Mouse (Mus musculus): ENCODE results near the gene Mvb12a. TPM values are rescaled to one million over a fixed set of nuclear protein-coding genes. Genes with fewer than 3 reads are reported as not detected.
A peak's percentile ranks its signal among the peaks of the same experiment; 100 is the strongest.

Mvb12a gene
- polyA plus RNA-seq, 1 experiment from 2014 or later: 129 TPM

DNA sequence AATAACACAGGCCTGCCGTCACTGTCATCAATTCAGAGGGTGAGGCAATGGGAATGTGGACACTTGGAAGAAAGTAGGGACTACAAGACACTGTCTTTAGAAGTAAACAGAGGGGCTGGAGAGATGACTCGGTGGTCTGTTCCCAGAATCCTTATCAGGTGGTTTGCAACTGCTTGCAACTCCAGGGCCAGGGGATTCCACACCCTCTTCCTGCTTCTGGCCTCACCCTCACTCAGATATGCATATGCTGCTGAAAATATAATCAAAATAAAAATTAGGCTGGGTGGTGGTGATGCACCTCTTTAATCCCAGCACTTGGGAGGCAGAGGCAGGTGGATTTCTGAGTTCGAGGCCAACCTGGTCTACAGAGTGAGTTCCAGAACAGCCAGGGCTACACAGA lies 17.3 kb downstream of the Mvb12a start:
- peaks cover 12% of the 10 kb centered on the region; the same call in 1 of the 2 replicates for H3K27me3 ChIP-seq (ENCODE audit: insufficient read depth, low read length)
- H3K27ac ChIP-seq: no peak overlapping the region
- no peak for TF ChIP-seq CTCF (IDR thresholded peaks at IDR 0.05; ENCODE audit: low read depth)
- WGBS: 73% methylated on average over 3 of the region's 3 CpGs
- ATAC-seq (replicated peaks; ENCODE audit: low FRiP score, low read depth): no peak
- no peak overlapping the region for H3K4me2 ChIP-seq (ENCODE audit: low read length)
- no peak overlapping the region for H3K4me3 ChIP-seq (replicated peaks; ENCODE audit: low read depth, low read length)
- no peaks in the 10 kb centered on the region for H3K36me3 ChIP-seq (ENCODE audit: insufficient read depth, low read length)
- H3K4me1 ChIP-seq (replicated peaks; ENCODE audit: insufficient read depth, low read length): peaks cover 4% of the 10 kb centered on the region; the same call in 1 of the 2 replicates
- no peaks in the 10 kb centered on the region for H3K9me3 ChIP-seq (replicated peaks; ENCODE audit: low read length)
- DNase-seq (ENCODE audit: low spot score): no peak
- no peak overlapping the region for H3K9ac ChIP-seq (ENCODE audit: low read depth, low read length)

DNA sequence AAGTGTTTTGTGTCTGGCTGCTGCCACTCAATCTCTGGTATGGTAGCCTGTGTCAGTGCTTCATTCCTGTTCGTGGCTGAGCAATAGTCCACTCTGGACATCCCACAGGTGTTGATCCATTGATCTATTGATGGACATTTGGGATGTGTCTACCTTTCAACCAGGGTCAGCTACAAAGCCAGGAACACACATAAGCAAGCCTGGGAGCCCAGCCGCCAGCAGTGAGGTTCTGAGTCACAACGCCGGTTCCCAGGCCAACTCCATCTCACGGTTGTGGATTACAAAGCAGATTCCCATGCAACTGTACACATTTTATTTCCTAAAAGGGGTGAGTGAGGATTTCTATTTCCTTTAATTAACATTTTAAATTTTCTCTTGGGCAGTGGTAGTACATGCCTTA lies 18.0 kb downstream of the Mvb12a start:
- Histone ChIP-seq H3K27me3 (ENCODE audit: insufficient read depth, low read length) (peaks cover 12% of the 10 kb centered on the region; the same call in 1 of the 2 replicates), H3K4me2 (ENCODE audit: low read length) (no peak overlapping the region), H3K4me3 (replicated peaks; ENCODE audit: low read depth, low read length) (no peak overlapping the region), H3K36me3 (ENCODE audit: insufficient read depth, low read length) (no peaks in the 10 kb centered on the region), H3K4me1 (replicated peaks; ENCODE audit: insufficient read depth, low read length) (peaks cover 4% of the 10 kb centered on the region; the same call in 1 of the 2 replicates), H3K9me3 (replicated peaks; ENCODE audit: low read length) (no peaks in the 10 kb centered on the region), H3K27ac (no peak overlapping the region), H3K9ac (ENCODE audit: low read depth, low read length) (no peak overlapping the region)
- TF ChIP-seq CTCF (IDR thresholded peaks at IDR 0.05; ENCODE audit: low read depth): no peak
- DNase-seq (ENCODE audit: low spot score) (no peak), ATAC-seq (replicated peaks; ENCODE audit: low FRiP score, low read depth) (no peak)
- WGBS: 87% methylated on average over 5 of the region's 5 CpGs

DNA sequence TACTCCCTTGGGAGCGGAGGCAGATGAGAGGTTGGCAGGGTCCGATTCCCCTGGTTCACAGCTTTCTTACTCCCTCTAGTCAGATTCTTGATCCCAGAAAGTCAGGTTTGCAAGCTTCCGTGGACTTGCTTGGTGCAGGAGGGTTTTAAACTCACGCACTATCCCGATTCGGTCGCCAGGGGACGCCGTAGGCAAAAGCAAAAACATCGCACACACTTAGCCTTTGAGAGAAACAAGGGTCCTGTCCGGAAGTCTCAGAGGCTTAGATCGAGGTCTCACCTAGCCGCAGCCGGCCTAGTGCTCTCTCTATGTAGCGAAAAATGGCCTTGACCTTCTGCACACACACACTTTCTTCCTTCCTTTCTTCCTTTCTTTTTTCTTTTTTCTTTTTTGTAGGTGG lies 18.7 kb downstream of the Mvb12a start:
- H3K4me3 ChIP-seq (replicated peaks; ENCODE audit: low read depth, low read length): no peak overlapping the region
- no peak overlapping the region for H3K9ac ChIP-seq (ENCODE audit: low read depth, low read length)
- H3K36me3 ChIP-seq (ENCODE audit: insufficient read depth, low read length): no peaks in the 10 kb centered on the region
- H3K9me3 ChIP-seq (replicated peaks; ENCODE audit: low read length): no peaks in the 10 kb centered on the region
- DNase-seq (ENCODE audit: low spot score): peak; percentile 89
- H3K27ac ChIP-seq: no peak overlapping the region
- ATAC-seq (replicated peaks; ENCODE audit: low FRiP score, low read depth): peak; percentile 14; the same call in 1 of the 2 replicates
- peak; percentile 98 for TF ChIP-seq CTCF (IDR thresholded peaks at IDR 0.05; ENCODE audit: low read depth)
- no peak overlapping the region for H3K4me2 ChIP-seq (ENCODE audit: low read length)
- H3K4me1 ChIP-seq (replicated peaks; ENCODE audit: insufficient read depth, low read length): peaks cover 4% of the 10 kb centered on the region; the same call in 1 of the 2 replicates
- H3K27me3 ChIP-seq (ENCODE audit: insufficient read depth, low read length): peaks cover 12% of the 10 kb centered on the region; the same call in 1 of the 2 replicates
- 4% methylated on average over 15 of the region's 15 CpGs for WGBS

DNA sequence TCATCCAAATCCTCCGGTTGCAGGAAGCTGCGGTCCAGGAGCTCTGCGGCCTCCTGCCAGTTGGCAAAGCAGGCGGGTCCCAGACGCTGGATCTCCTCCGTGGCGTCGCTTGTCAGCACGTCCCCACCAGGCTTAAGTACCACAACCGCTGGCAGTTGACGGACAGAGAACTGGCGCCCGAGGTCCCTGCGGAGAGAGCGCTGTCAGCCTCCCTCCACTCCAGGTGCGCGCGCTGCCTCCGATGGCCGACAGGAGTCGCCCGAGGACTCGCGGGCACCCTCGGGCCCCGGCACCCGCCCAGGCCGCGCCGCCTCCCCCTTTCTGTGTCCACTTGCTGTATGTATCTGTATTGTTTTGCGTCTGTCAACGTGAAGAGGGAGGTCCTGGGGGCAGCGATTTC lies 20.0 kb downstream of the Mvb12a start:
- H3K27me3 ChIP-seq (ENCODE audit: insufficient read depth, low read length): peaks cover 11% of the 10 kb centered on the region; the same call in 1 of the 2 replicates
- 2% methylated on average over 33 of the region's 33 CpGs for WGBS
- H3K4me2 ChIP-seq (ENCODE audit: low read length): peak overlapping the region; percentile 51
- peak; percentile 71 for DNase-seq (ENCODE audit: low spot score)
- no peak overlapping the region for H3K27ac ChIP-seq
- no peaks in the 10 kb centered on the region for H3K36me3 ChIP-seq (ENCODE audit: insufficient read depth, low read length)
- H3K4me3 ChIP-seq (replicated peaks; ENCODE audit: low read depth, low read length): peak overlapping the region; percentile 20
- peak; percentile 81 for TF ChIP-seq CTCF (IDR thresholded peaks at IDR 0.05; ENCODE audit: low read depth)
- peak; percentile 30 for ATAC-seq (replicated peaks; ENCODE audit: low FRiP score, low read depth)
- peaks cover 4% of the 10 kb centered on the region; the same call in 1 of the 2 replicates for H3K4me1 ChIP-seq (replicated peaks; ENCODE audit: insufficient read depth, low read length)
- no peak overlapping the region for H3K9ac ChIP-seq (ENCODE audit: low read depth, low read length)
- no peaks in the 10 kb centered on the region for H3K9me3 ChIP-seq (replicated peaks; ENCODE audit: low read length)

DNA sequence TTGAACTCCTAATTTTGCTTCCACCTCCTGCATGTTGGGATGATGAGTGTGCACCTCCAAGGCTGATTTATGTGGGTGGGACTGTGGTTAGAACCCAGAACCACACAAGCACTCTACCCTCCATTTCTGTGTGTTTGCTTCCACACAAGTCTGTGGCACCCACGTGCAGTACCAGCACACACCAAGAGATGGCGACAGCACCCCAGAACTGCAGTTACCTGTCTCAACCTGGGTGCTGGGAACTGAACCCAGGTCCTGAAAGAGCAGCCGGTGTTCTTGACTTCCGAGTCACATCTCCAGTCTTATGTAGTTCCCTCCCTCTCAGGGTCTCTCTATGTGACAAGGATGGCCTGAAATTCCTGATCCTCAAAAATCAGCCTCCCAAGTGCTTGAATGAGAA lies 21.3 kb downstream of the Mvb12a start:
- Histone ChIP-seq H3K9ac (ENCODE audit: low read depth, low read length) (no peak overlapping the region), H3K9me3 (replicated peaks; ENCODE audit: low read length) (no peaks in the 10 kb centered on the region), H3K36me3 (ENCODE audit: insufficient read depth, low read length) (no peaks in the 10 kb centered on the region), H3K4me1 (replicated peaks; ENCODE audit: insufficient read depth, low read length) (peaks cover 8% of the 10 kb centered on the region; the same call in 1 of the 2 replicates), H3K27me3 (ENCODE audit: insufficient read depth, low read length) (peaks cover 5% of the 10 kb centered on the region; the same call in 1 of the 2 replicates), H3K27ac (no peak overlapping the region), H3K4me3 (replicated peaks; ENCODE audit: low read depth, low read length) (no peak overlapping the region), H3K4me2 (ENCODE audit: low read length) (no peak overlapping the region)
- ATAC-seq (replicated peaks; ENCODE audit: low FRiP score, low read depth): no peak
- DNase-seq (ENCODE audit: low spot score): no peak
- 88% methylated on average over 4 of the region's 4 CpGs for WGBS
- peak; percentile 29; the same call in 1 of the 2 replicates for TF ChIP-seq CTCF (IDR thresholded peaks at IDR 0.05; ENCODE audit: low read depth)

DNA sequence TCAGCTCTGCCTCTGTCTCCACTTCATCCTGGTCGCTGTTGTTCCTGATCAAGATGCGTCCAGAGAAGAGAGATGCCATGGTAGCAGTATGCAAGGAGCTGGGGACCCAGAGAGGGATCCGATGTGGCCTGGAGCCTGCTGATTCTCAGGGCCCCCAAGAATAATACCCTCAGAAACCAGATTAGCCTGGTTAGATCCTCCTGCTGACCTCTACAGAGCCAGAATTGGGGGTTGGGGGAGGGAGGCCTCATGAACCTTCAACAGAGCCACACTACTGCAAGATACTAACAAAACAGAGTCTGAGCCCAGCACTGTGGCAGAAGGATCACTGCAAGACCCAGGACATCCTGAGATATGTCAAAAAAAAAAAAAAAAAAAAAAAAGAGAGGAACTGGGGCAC lies 23.8 kb downstream of the Mvb12a start, which contains the start of gene Nxnl1:
Gene Nxnl1, minus strand, starts transcription at position 101 of the 400 bp plus-strand sequence.
- ATAC-seq (replicated peaks; ENCODE audit: low FRiP score, low read depth): no peak
- Histone ChIP-seq H3K9me3 (replicated peaks; ENCODE audit: low read length) (no peaks in the 10 kb centered on the region), H3K27me3 (ENCODE audit: insufficient read depth, low read length) (peaks cover 5% of the 10 kb centered on the region; the same call in 1 of the 2 replicates), H3K4me2 (ENCODE audit: low read length) (no peak within 1 kb of the TSS), H3K4me3 (replicated peaks; ENCODE audit: low read depth, low read length) (no peak within 1 kb of the TSS), H3K36me3 (ENCODE audit: insufficient read depth, low read length) (no peaks in the 10 kb centered on the region), H3K4me1 (replicated peaks; ENCODE audit: insufficient read depth, low read length) (peaks cover 6% of the 10 kb centered on the region; the same call in 1 of the 2 replicates), H3K27ac (no peak within 1 kb of the TSS), H3K9ac (ENCODE audit: low read depth, low read length) (no peak within 1 kb of the TSS)
- TF ChIP-seq CTCF (IDR thresholded peaks at IDR 0.05; ENCODE audit: low read depth): no peak
- 82% methylated on average over 3 of the region's 3 CpGs for WGBS
- no peak for DNase-seq (ENCODE audit: low spot score)
